Mouse (Mus musculus) intestine, embryonic 14.5 days (tissue): Measurements from ENCODE around the gene Myt1l. TPM values are rescaled to one million over a fixed set of nuclear protein-coding genes. Genes with fewer than 3 reads are reported as not detected.

Experiments used
- ATAC-seq: fragments of 200-750 bp; cut with Nextera tagmentation; replicated peaks from 2 replicates; pipeline ENCODE4 v1.8.0; 2017; ENCODE audit warnings: low read depth, moderate number of reproducible peaks, moderate TSS enrichment, moderate library complexity; ENCODE audit not compliant: low FRiP score, low TSS enrichment
- DNase-seq: peaks from one replicate; pipeline ENCODE4 v3.0.0-alpha.2; 2018; ENCODE audit warnings: low spot score
- H3K27ac ChIP-seq: fragments of 300-500 bp; sonication (generic); 2 replicates; pipeline ENCODE4 v1.5.1; 2014; ENCODE audit warnings: low read depth, mild to moderate bottlenecking, control low read depth
- H3K27me3 ChIP-seq: fragments of 300-500 bp; sonication (generic); replicated peaks from 2 replicates; pipeline ENCODE4 v1.6.1; 2014; ENCODE audit warnings: low read length, control low read depth; ENCODE audit not compliant: control insufficient read depth, insufficient read depth
- H3K36me3 ChIP-seq: fragments of 300-500 bp; sonication (generic); 2 replicates; pipeline ENCODE4 v1.6.1; 2014; ENCODE audit warnings: low read length, control low read depth; ENCODE audit not compliant: control insufficient read depth, insufficient read depth
- H3K4me1 ChIP-seq: fragments of 300-500 bp; sonication (generic); replicated peaks from 2 replicates; pipeline ENCODE4 v1.6.1; 2014; ENCODE audit warnings: low read length, control low read depth, mixed read lengths; ENCODE audit not compliant: control insufficient read depth, insufficient read depth
- H3K4me2 ChIP-seq: fragments of 300-500 bp; sonication (generic); 2 replicates; pipeline ENCODE4 v1.6.1; 2014; ENCODE audit warnings: low read length
- H3K4me3 ChIP-seq: fragments of 300-500 bp; sonication (generic); 2 replicates; pipeline ENCODE4 v1.5.1; 2014; ENCODE audit warnings: low read depth, low read length, control low read depth, mixed read lengths
- H3K9ac ChIP-seq: fragments of 300-500 bp; sonication (generic); 2 replicates; pipeline ENCODE4 v1.6.1; 2014; ENCODE audit warnings: mild to moderate bottlenecking, low read length
- H3K9me3 ChIP-seq: fragments of 300-500 bp; sonication (generic); 2 replicates; pipeline ENCODE4 v1.6.1; 2016; ENCODE audit warnings: low read length, control low read depth; ENCODE audit not compliant: control insufficient read depth
- WGBS: fragments of 180-500 bp; shearing (Covaris S2); extraction: QIAGEN DNeasy Blood & Tissue Kit; methylation state at CpG from one replicate; pipeline ENCODE4 v1.1.7; 2014; 5-methylcytosine and 5-hydroxymethylcytosine counted together
- polyA plus RNA-seq: library from polyadenylated mRNA; unstranded; fragments of >200 nt; fragmentation: Nextera tagmentation; extraction: Ambion mirVana; gene quantifications from 2 replicates; pipeline ENCODE4 v1.2.1, GENCODE M21; 2014

Myt1l gene
- polyA plus RNA-seq, 1 experiment from 2014 or later = 3.8 TPM

DNA sequence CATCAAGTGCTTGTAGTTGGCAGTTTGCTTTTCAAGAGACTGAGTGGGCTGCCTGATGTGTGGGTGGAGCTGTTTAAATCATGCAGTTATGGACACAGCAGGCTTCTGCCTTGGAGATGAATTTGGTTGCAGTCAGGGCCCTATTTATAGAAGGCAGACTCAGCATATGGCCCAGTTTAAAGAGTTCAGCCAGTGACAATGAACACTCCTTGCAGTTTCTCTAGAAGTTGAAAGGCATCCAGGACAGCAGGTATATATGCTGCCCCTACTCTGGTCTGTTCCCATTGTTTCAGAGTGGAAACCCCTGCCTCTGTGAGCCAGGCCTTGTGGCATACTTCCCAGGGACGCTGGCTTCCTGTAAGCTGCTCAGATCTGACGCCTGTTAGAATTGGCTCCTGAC is 167.0 kb downstream of the Myt1l start:
- Histone ChIP-seq H3K36me3 (no peaks in the 10 kb centered on the region), H3K27ac (no peak overlapping the region), H3K4me3 (no peak overlapping the region), H3K4me2 (no peak overlapping the region), H3K27me3 (no peaks in the 10 kb centered on the region), H3K4me1 (0 out of 2 replicates have a peak, but pooled peaks cover 4% of the 10 kb centered on the region), H3K9me3 (no peaks in the 10 kb centered on the region), H3K9ac (no peak overlapping the region)
- DNase-seq (no peak), ATAC-seq (no peak)
- 35% methylated on average over 2 of the region's 2 CpGs for WGBS

DNA sequence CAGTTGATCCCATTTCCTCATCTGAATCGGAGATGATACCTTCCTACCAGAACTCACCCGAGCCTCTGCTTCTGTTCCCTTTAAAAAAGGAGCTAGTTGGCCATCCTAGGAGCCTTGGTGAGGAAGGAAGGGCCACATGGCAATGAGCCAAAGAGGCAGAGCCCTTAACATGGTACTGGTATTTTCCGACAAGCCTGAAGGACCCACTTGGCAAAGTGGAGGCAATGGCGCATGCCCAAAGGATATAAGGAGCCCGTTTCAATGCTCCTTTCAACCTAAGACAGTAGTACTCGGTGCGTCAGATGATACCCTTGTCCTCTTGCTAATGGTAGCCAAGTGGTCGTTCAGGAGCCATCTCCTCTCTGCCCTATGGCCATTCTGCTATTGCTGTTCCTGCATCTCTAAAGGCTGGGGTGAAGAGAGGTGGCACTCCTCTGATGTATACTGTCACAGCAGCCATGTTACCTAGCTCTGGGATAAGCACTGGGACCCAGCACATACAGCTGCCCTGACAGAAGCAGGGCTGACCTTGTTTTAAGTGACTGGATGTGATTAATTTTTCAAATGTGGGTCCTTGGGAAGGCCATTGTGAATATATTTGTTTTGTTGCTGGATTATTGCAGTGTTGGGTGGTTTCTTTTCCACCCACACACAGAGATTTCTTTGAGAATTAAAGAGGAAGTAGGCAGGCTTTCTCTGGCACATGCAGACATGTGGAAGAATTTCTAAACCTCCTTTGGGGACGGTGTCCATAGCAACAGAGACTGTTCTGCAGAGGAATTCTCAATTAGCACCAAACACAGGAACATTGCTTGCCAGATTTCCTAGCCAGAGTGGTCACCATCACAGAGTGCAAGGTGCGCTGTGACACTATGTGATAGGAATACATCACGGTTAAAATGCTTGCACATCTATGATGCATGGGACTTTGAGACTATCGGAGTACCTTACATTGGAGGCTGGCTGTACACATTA is 169.6 kb downstream of the Myt1l start:
- DNase-seq = no peak
- 0 out of 2 replicates have a peak, but pooled peaks cover 4% of the 10 kb centered on the region for H3K4me1 ChIP-seq

DNA sequence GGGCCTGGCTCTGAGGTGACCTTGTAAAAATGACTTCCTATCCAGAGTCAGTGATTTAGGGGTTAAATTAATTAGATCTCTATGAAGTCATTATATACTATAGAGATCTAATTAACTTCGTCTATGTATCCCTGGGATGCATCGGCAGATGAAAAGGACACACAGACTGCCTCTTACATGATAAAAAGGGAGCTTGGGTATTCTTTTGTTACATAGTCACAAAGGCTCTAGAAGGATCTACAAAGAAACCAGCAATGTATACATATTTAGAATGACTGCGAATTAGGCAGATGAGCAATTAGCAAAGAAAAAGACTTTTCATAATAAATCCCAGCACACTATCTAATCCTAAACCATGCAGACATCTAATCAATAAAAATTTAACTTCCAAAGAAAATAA is 170.4 kb downstream of the Myt1l start:
- no peak overlapping the region for H3K9ac ChIP-seq
- whole genome bisulfite sequencing = 78% methylated on average over 3 of the region's 3 CpGs
- H3K4me1 ChIP-seq = 0 out of 2 replicates have a peak, but pooled peaks cover 4% of the 10 kb centered on the region
- no peak overlapping the region for H3K4me3 ChIP-seq
- no peak overlapping the region for H3K4me2 ChIP-seq
- no peaks in the 10 kb centered on the region for H3K27me3 ChIP-seq
- H3K27ac ChIP-seq = no peak overlapping the region
- H3K9me3 ChIP-seq = no peaks in the 10 kb centered on the region
- no peaks in the 10 kb centered on the region for H3K36me3 ChIP-seq
- DNase-seq (no peak), ATAC-seq (no peak)

More for the DNA sequence above, 169.6 kb downstream of the Myt1l start:
- ATAC-seq = no peak
- Histone ChIP-seq H3K4me3 (no peak overlapping the region), H3K4me2 (no peak overlapping the region), H3K9me3 (no peaks in the 10 kb centered on the region), H3K9ac (no peak overlapping the region), H3K27ac (no peak overlapping the region), H3K27me3 (no peaks in the 10 kb centered on the region), H3K36me3 (no peaks in the 10 kb centered on the region)
- WGBS = 85% methylated on average over 12 of the region's 12 CpGs

DNA sequence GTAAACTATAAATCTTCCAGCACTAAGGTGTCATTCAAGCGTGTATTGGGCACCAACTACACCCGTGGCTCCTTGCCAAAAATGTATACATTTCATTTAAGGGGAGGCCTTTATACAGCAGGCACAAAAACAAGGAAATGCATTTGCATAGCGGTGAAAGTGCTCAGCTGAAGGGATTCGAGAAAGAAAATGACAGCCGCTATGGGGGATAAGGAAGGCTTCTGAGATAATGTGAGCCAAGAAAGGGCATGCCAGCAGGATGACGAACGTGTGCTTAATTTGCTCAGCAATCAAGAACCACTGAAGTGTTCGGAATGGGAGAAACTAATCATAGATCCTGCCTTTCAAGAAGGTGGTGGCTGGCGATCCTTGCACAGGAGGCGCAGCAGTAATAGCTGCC is 170.8 kb downstream of the Myt1l start:
- no peaks in the 10 kb centered on the region for H3K9me3 ChIP-seq
- DNase-seq (no peak), ATAC-seq (no peak)
- H3K9ac ChIP-seq = no peak overlapping the region
- 47% methylated on average over 10 of the region's 10 CpGs for WGBS
- no peak overlapping the region for H3K4me3 ChIP-seq
- H3K27ac ChIP-seq = no peak overlapping the region
- no peaks in the 10 kb centered on the region for H3K27me3 ChIP-seq
- 0 out of 2 replicates have a peak, but pooled peaks cover 4% of the 10 kb centered on the region for H3K4me1 ChIP-seq
- no peak overlapping the region for H3K4me2 ChIP-seq
- no peaks in the 10 kb centered on the region for H3K36me3 ChIP-seq

DNA sequence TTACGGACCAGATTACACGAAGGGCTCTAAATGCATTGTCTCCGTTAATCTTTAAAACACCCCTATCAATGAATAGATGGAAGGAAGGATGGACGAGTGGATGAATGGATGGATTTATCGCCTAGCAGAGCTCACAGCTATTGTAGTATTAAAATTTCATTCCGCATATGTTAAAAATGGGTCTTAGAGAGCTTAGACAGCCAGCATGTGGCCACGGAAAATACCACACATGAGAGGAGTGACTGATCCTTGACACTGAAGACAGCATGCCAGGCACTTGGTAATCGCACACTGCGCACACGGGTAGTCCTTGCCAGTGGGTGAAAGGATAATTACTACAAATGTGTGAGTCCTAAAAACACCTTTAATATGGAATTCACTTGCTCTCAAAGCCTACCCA is 171.2 kb downstream of the Myt1l start:
- H3K9me3 ChIP-seq = no peaks in the 10 kb centered on the region
- H3K4me2 ChIP-seq = no peak overlapping the region
- H3K4me1 ChIP-seq = 0 out of 2 replicates have a peak, but pooled peaks cover 4% of the 10 kb centered on the region
- no peak overlapping the region for H3K9ac ChIP-seq
- H3K4me3 ChIP-seq = no peak overlapping the region
- DNase-seq (no peak), ATAC-seq (no peak)
- no peak overlapping the region for H3K27ac ChIP-seq
- H3K27me3 ChIP-seq = no peaks in the 10 kb centered on the region
- H3K36me3 ChIP-seq = no peaks in the 10 kb centered on the region
- 79% methylated on average over 10 of the region's 10 CpGs for WGBS

DNA sequence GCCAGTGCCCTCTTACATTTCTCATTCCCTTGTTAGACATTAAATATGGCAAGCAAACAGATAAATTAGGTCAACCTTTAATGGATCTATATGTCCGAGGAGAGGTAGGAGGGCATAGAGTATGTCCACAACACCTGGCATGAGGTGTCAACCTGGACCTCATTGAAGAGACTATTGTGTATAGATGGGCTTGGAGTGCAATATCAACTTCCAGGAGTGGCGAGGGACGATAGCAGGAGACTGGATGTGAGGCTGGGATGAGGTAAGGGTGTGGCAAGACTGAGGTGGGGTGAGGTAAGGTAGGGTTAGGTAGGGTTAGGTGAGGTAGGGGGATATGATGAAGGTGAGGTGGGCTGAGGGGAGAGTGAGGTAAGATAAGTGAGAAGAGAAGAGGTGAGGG is 171.8 kb downstream of the Myt1l start:
- no peak overlapping the region for H3K27ac ChIP-seq
- no peaks in the 10 kb centered on the region for H3K9me3 ChIP-seq
- H3K9ac ChIP-seq = no peak overlapping the region
- no peaks in the 10 kb centered on the region for H3K36me3 ChIP-seq
- no peak for ATAC-seq
- no peak overlapping the region for H3K4me3 ChIP-seq
- no peak for DNase-seq
- WGBS = 86% methylated on average over 3 of the region's 3 CpGs
- no peak overlapping the region for H3K4me2 ChIP-seq
- 0 out of 2 replicates have a peak, but pooled peaks cover 3% of the 10 kb centered on the region for H3K4me1 ChIP-seq
- H3K27me3 ChIP-seq = no peaks in the 10 kb centered on the region

DNA sequence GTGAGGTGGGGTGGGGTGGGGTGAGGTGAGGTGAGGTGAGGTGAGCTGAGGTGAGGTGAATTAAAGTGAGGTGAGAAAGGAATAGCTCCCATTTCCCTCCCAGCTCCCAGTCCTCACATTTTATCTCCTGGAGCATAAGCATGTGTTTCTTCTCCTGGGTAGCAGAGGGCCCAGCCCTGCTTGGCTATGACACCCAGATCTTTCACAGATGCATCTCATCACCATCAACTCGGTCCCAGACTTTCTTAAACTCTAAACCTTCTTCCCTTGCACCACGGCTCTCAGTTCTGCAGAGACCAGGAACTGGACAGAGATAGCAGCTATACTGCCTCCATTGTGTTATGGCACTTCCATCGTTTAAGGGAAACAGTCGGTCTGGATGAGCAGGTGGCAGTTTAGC is 172.9 kb downstream of the Myt1l start:
- DNase-seq (no peak), ATAC-seq (no peak)
- H3K4me2 ChIP-seq = no peak overlapping the region
- no peaks in the 10 kb centered on the region for H3K27me3 ChIP-seq
- no peak overlapping the region for H3K9ac ChIP-seq
- H3K36me3 ChIP-seq = no peaks in the 10 kb centered on the region
- H3K4me3 ChIP-seq = no peak overlapping the region
- no peak overlapping the region for H3K27ac ChIP-seq
- no peaks in the 10 kb centered on the region for H3K9me3 ChIP-seq
- no peaks in the 10 kb centered on the region for H3K4me1 ChIP-seq
- WGBS = 46% methylated on average over 4 of the region's 4 CpGs

DNA sequence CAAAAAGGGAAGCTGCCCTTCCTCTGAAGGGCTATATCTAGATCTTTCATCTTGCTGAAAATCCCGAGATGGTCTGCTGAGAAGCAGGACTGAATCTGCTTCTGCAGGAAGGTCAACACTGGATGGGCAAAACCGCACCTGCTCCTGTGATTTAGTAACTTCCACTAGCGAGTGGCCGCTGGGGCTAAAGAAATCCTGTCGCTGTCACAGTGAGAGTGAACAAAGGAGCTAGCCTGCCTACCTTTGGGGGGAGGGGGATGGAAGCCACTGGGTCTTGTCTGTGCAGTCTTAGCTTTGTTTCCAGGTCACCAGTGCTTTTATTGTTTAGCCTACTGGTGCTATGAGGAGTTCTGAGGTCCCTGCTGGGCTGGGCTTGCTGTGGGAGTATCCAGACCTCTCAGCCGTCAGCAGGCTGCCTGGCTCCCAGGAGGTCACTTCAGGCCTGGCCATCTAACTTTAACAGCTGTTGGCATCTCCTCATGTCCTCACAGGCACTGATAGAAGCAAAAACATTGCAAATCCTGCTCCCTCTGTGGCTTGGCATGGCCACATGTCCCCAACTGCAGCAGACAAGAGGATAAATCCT is 173.6 kb downstream of the Myt1l start:
- Histone ChIP-seq H3K36me3 (no peaks in the 10 kb centered on the region), H3K27ac (no peak overlapping the region), H3K4me3 (no peak overlapping the region), H3K4me2 (no peak overlapping the region), H3K27me3 (no peaks in the 10 kb centered on the region), H3K9me3 (no peaks in the 10 kb centered on the region), H3K9ac (no peak overlapping the region), H3K4me1 (no peaks in the 10 kb centered on the region)
- no peak for DNase-seq
- WGBS = 24% methylated on average over 6 of the region's 6 CpGs
- ATAC-seq = no peak
